Mouse (Mus musculus): ENCODE data around the gene Gm6904. TPM values are rescaled to one million over a fixed set of nuclear protein-coding genes. Genes with fewer than 3 reads are reported as not detected.

Gm6904 gene
- 11.1 TPM for polyA plus RNA-seq (2017; shearing (Covaris generic))

DNA sequence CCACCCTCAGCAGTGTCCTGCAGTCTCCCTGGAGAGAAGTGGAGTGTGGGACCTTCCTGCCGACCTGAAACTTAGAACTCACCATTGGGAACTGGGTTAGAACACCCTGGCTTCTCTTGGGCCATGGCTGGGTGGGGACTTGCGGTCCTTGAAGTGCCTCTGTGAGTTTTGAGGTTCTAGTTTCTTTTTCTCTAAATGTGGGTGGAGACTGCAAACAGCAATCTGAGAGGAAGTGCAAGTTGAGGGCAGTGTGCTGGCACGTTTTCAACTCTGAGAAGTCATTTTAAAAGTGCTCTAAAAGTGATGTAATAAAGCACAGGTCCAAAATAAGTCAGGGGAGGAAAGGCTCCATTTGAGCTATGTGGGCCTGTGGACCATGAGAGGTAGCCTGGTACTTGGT is at the start of gene Gm6904:
Gm6904 (minus strand) TSS at position 161 of the 400 bp plus-strand sequence.

DNA sequence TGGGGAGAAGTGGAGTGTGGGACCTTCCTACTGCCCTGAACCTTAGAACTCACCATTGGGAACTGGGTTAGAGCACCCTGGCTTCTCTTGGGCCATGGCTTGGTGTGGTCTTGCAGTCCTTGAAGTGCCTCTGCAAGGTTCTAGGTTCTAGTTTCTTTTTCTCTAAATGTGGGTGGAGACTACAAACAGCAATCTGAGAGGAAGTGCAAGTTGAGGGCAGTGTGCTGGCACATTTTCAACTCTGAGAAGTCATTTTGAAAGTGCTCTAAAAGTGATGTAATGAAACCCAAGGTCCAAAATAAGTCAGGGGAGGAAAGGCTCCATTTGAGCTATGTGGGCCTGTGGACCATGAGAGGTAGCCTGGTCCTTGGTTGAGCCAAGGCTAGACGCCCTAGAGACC is 37.4 kb upstream of the Gm6904 start, which contains the start of gene Phf11a:
Phf11a (minus strand) TSS at position 132 of the 400 bp plus-strand sequence.

DNA sequence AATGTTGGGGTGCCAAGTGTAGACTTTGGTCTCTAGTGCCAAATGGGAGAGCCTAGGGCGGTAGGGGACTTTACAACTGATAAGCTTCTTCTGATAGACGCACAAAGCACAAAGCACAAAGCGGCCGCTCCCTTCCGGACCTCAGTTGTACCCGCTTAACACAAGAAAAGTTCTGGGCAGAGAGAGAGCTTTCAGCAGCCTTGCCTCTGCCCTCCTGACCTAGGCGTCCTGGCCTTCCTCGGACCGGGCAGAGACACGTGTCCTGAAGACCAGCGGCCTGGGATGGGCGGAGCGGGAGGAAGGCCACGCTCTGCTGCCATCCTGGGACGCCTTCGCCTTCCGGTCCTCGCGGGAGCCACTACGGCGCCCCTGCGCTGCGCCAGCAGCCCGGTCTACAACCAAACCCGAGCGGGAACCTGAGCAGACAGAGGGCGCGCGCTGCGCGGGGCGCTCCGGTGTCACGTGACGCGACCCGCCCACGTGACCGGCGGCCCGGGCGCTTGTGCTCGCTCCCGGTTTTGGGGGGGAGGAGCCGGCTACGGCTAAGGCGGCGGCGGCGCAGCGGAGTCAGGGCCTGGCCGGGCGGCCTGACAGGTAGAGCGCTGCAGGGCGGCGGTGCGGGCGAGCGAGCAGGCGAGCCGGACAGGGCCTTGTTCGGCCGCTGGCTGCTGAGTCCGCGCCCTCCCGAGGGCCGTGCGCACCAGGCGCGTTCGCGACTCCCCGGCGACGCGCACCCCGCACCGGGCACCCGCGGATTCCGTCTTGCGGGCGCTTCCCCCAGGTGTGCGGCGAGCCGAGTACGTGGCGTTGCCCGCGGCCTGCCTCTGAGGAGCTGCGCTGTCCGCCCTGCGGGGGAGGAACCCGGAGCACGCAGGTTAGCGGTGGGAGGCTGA is 59.1 kb downstream of the Gm6904 start, which contains the start of gene Rcbtb1:
Rcbtb1 (plus strand) TSS at position 499 of the 893 bp plus-strand sequence.

Other genes with a start within 250 kb of the Gm6904 start
- gene 1700129C05Rik, start 117.3 kb downstream of the Gm6904 start, polyA plus RNA-seq (2017; shearing (Covaris generic)), result not detected
- not detected for gene Gm5142, start 81.5 kb downstream of the Gm6904 start, polyA plus RNA-seq (2017; shearing (Covaris generic))
- gene Rcbtb1, start 59.0 kb downstream of the Gm6904 start, polyA plus RNA-seq (2017; shearing (Covaris generic)), result 26.2 TPM
- 39.7 TPM for gene Phf11a, start 37.3 kb upstream of the Gm6904 start, polyA plus RNA-seq (2017; shearing (Covaris generic))
- 196 TPM for gene Phf11b, start 81.1 kb upstream of the Gm6904 start, polyA plus RNA-seq (2017; shearing (Covaris generic))
- gene Phf11d, start 105.3 kb upstream of the Gm6904 start, polyA plus RNA-seq (2017; shearing (Covaris generic)), result 15.3 TPM
- 20.5 TPM for gene Phf11c, start 135.2 kb upstream of the Gm6904 start, polyA plus RNA-seq (2017; shearing (Covaris generic))
- gene Setdb2, start 180.7 kb upstream of the Gm6904 start, polyA plus RNA-seq (2017; shearing (Covaris generic)), result 21.4 TPM
- 68.5 TPM for gene Cab39l, start 180.8 kb upstream of the Gm6904 start, polyA plus RNA-seq (2017; shearing (Covaris generic))

Measured in inflammation-experienced regulatory T-cells, adult 16 weeks (primary cell).